Mouse (Mus musculus) embryonic facial prominence, embryonic 14.5 days (tissue): ENCODE results near the gene Zfp119b. TPM values are rescaled to one million over a fixed set of nuclear protein-coding genes. Genes with fewer than 3 reads are reported as not detected.
"Not testable (repeated sequence)": the region's sequence is repeated elsewhere in the genome, so short reads cannot be mapped to it uniquely, and the experiment has no call there.

ENCODE experiments used
- ATAC-seq: fragments of 200-750 bp; cut with Nextera tagmentation; 2 replicates; pipeline ENCODE4 v1.8.0; 2017; ENCODE audit warnings: low read depth, moderate number of reproducible peaks, moderate TSS enrichment
- DNase-seq: peaks from one replicate; pipeline ENCODE4 v3.0.0-alpha.2; 2015; ENCODE audit warnings: low spot score
- H3K27ac ChIP-seq: fragments of 300-500 bp; sonication (generic); replicated peaks from 2 replicates; pipeline ENCODE4 v1.5.1; 2014; ENCODE audit warnings: low read depth, mild to moderate bottlenecking, low read length, moderate library complexity
- H3K27me3 ChIP-seq: fragments of 300-500 bp; sonication (generic); replicated peaks from 2 replicates; pipeline ENCODE4 v1.6.1; 2014; ENCODE audit warnings: low read length; ENCODE audit not compliant: control insufficient read depth, insufficient read depth
- H3K36me3 ChIP-seq: fragments of 300-500 bp; sonication (generic); 2 replicates; pipeline ENCODE4 v1.6.1; 2014; ENCODE audit warnings: low read length, mixed read lengths; ENCODE audit not compliant: control insufficient read depth, insufficient read depth
- H3K4me1 ChIP-seq: fragments of 300-500 bp; sonication (generic); 2 replicates; pipeline ENCODE4 v1.6.1; 2014; ENCODE audit warnings: antibody characterized with exemption, low read length; ENCODE audit not compliant: control insufficient read depth, insufficient read depth
- H3K4me2 ChIP-seq: fragments of 300-500 bp; sonication (generic); 2 replicates; pipeline ENCODE4 v1.6.1; 2014; ENCODE audit warnings: low read depth, mild to moderate bottlenecking, low read length, moderate library complexity, mixed read lengths
- H3K4me3 ChIP-seq: fragments of 300-500 bp; sonication (generic); 2 replicates; pipeline ENCODE4 v1.5.1; 2014; ENCODE audit warnings: low read depth, mild to moderate bottlenecking, low read length
- H3K9ac ChIP-seq: fragments of 300-500 bp; sonication (generic); 2 replicates; pipeline ENCODE4 v1.6.1; 2014; ENCODE audit warnings: low read depth, mild to moderate bottlenecking, low read length, moderate library complexity, mixed read lengths
- H3K9me3 ChIP-seq: fragments of 300-500 bp; sonication (generic); 2 replicates; pipeline ENCODE4 v1.6.1; 2016; ENCODE audit warnings: low read length; ENCODE audit not compliant: control insufficient read depth
- WGBS: fragments of 180-500 bp; shearing (Covaris S2); extraction: QIAGEN DNeasy Blood & Tissue Kit; methylation state at CpG from one replicate; pipeline ENCODE4 v1.1.7; 2014; 5-methylcytosine and 5-hydroxymethylcytosine counted together
- polyA plus RNA-seq: library from polyadenylated mRNA; unstranded; fragments of >200 nt; fragmentation: Nextera tagmentation; extraction: Ambion mirVana; gene quantifications from 2 replicates; pipeline ENCODE4 v1.2.1, GENCODE M21; 2014

Zfp119b gene
- polyA plus RNA-seq, 1 experiment from 2014 or later: 6.0 TPM

DNA sequence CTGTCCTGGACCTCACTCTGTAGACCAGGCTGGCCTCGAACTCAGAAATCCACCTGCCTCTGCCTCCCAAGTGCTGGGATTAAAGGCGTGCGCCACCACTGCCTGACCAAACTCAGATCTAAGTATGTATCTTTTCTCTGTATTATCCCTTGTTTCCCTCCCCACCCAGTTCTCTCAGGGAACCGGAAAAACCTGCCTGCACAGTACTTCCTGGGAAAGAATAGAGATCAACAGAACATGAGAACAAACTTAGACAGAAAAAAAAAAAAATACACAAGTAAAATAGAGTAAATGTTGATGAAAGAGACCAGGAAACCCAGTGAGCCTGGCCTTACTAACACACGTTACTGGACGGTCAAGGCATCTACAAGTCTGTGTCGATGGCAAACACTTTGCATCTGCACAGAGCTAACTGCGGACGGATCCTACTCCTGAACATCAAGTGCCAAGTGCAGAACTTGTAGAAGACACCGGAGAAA, 4.9 kb downstream of the Zfp119b start:
- peaks cover 16% of the 10 kb centered on the region; the same call in 1 of the 2 replicates for H3K36me3 ChIP-seq
- H3K4me3 ChIP-seq: peak overlapping the region; percentile 48
- not testable (repeated sequence) for H3K27me3 ChIP-seq, H3K9me3 ChIP-seq, H3K4me1 ChIP-seq
- DNase-seq (peak; percentile 66), ATAC-seq (peak; percentile 3; the same call in 1 of the 2 replicates)
- WGBS: 29% methylated on average over 10 of the region's 10 CpGs
- peak overlapping the region; percentile 70 for H3K9ac ChIP-seq
- peak overlapping the region; percentile 85 for H3K27ac ChIP-seq
- peak overlapping the region; percentile 78 for H3K4me2 ChIP-seq

DNA sequence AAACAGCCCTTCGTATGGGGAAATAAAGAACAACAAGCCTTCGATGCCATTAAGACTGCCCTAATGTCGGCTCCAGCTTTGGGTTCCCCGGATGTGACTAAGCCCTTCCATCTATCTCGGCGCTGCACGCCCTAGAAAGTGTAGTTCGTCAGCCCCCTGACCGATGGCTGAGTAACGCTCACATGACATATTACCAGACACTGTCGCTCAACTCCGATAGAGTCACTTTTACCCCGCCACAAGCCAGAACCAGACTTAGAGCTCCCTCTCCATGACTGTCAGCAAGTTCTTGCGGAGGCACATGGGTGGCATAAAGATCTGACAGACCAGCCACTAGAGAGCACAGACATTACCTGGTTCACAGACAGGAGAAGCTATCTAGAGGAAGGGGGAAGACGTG, 16.1 kb downstream of the Zfp119b start:
- Histone ChIP-seq H3K27me3 (no peaks in the 10 kb centered on the region), H3K4me2 (peak overlapping the region; percentile 77; the same call in 1 of the 2 replicates)
- no peak for ATAC-seq

DNA sequence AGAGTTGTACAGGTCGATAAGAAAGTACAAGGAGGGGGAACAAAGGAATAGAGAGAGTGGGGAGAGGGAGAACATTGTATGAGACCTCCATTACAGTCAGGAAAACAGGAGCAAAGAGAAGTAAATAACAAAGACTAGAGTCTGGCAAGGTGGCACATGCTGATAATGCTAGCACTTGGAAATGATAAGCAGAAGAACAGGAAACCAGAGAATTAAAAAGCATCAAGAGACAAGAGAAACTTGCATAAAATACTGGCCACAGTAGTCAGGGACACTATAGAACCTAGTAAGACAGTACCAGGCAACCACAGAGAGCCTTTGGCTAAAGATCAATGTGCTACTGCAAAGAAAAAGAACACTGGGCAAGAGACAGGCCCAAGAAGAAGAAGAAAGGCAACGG, 16.7 kb downstream of the Zfp119b start:
- no peaks in the 10 kb centered on the region for H3K4me1 ChIP-seq
- H3K4me3 ChIP-seq: peak overlapping the region; percentile 62
- peaks cover 10% of the 10 kb centered on the region for H3K9me3 ChIP-seq
- H3K27me3 ChIP-seq: no peaks in the 10 kb centered on the region
- H3K27ac ChIP-seq: no peak overlapping the region
- ATAC-seq (no peak), DNase-seq (no peak)
- no peaks in the 10 kb centered on the region for H3K36me3 ChIP-seq
- peak overlapping the region; percentile 77 for H3K4me2 ChIP-seq
- 79% methylated on average over 2 of the region's 2 CpGs for WGBS
- peak overlapping the region; percentile 65; the same call in 1 of the 2 replicates for H3K9ac ChIP-seq

More for the DNA sequence above, 16.1 kb downstream of the Zfp119b start:
- no peak overlapping the region for H3K27ac ChIP-seq
- H3K36me3 ChIP-seq: peaks cover 4% of the 10 kb centered on the region; the same call in 1 of the 2 replicates
- H3K4me3 ChIP-seq: no peak overlapping the region
- peaks cover 14% of the 10 kb centered on the region for H3K9me3 ChIP-seq
- 96% methylated on average over 15 of the region's 15 CpGs for WGBS
- DNase-seq: no peak
- no peaks in the 10 kb centered on the region for H3K4me1 ChIP-seq
- no peak overlapping the region for H3K9ac ChIP-seq

DNA sequence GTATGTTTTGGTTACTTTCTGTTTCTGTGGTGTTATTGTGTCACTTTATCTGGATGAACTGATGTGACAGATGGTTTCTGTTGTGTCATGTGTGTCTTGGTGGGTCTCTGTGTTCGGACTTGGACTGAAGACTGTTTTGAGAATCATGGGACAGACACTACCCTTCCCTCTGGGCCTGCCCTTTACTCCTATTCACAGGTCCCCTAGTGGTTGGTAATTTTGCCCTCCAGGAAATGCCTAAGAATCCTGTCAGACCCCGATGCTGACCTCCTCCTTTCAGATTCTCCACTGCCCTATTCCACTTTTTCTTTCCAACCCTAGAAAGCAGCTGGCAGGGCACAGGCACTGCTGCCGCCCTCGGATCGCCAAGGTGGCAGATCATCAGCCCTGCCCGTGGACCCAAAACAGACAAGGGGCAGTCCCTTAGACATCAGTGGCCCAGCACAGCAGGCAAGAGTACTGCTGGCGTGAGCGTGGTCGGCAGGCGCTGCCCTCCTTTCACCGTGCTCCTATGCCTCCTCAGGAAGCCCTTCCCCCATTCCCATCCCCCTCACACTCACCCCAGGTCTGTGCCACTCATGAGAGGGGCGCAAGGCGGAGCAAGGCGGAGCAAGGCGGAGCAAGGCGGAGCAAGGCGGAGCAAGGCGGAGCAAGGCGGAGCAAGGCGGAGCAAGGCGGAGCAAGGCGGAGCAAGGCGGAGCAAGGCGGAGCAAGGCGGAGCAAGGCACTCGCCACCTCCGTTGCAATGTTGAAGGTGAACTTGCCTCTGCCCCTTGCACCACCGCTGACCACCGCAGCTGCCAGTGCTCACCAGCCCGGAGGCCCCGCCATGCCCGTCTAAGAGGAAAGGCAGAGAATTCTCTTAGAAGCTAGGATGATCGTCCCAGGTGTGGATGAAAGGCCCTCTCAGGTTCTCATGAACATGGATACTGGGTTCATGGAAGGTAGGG, 17.5 kb downstream of the Zfp119b start:
- 0 out of 2 replicates have a peak, but pooled peaks cover 3% of the 10 kb centered on the region for H3K9me3 ChIP-seq
- WGBS: 1% methylated on average over 24 of the region's 33 CpGs
- peak overlapping the region; percentile 80 for H3K27ac ChIP-seq
- DNase-seq (peak; percentile 85), ATAC-seq (peak; percentile 96)
- peak overlapping the region; percentile 77 for H3K4me2 ChIP-seq
- no peaks in the 10 kb centered on the region for H3K27me3 ChIP-seq
- H3K4me3 ChIP-seq: peak overlapping the region; percentile 62
- H3K4me1 ChIP-seq: no peaks in the 10 kb centered on the region
- H3K36me3 ChIP-seq: no peaks in the 10 kb centered on the region
- H3K9ac ChIP-seq: peak overlapping the region; percentile 76

DNA sequence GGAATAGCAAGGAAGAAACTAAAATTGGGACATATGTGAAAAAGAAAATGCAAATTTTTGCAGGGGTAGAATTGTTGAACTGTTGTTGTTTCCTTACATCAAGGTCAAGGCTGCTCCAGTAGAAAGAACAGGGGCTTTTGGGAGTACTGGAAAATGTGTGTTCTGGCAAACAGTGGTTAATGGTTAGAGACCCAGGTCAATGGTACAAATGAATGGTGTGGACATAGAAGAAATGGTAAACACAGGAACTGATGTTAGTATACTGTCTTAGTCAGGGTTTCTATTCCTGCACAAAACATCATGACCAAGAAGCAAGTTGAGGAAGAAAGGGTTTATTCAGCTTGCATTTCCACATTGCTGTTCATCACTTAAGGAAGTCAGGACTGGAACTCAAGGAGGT, 42.6 kb downstream of the Zfp119b start:
- Histone ChIP-seq H3K27ac (no peak overlapping the region), H3K4me2 (no peak overlapping the region), H3K9ac (no peak overlapping the region), H3K4me1 (no peaks in the 10 kb centered on the region), H3K27me3 (no peaks in the 10 kb centered on the region), H3K36me3 (no peaks in the 10 kb centered on the region), H3K9me3 (no peaks in the 10 kb centered on the region), H3K4me3 (no peak overlapping the region)
- no peak for ATAC-seq
- no peak for DNase-seq

DNA sequence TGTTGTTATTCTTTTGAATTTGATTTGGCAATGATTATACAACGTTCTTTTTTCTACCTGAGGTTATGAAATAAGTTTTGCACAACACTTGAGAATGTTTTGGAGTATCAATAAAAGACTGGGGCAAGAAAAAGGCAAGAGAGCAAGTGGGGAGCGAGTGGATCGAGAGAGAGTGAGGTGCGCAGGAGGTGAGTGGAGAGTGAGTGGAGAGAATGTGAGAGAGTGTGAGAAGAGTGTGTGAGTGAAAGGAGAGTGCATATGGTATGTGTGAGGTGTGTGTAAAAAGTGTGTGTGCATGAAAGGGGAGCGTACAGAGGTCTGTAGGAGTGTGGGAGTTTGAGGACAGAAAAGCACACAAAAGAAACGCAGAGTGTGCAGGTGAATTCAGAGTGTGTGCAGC, 45.2 kb downstream of the Zfp119b start:
- H3K4me1 ChIP-seq: no peaks in the 10 kb centered on the region
- H3K9ac ChIP-seq: no peak overlapping the region
- no peak for ATAC-seq
- 76% methylated on average over 6 of the region's 6 CpGs for WGBS
- no peak overlapping the region for H3K4me3 ChIP-seq
- H3K4me2 ChIP-seq: no peak overlapping the region
- no peak for DNase-seq
- no peak overlapping the region for H3K27ac ChIP-seq
- H3K9me3 ChIP-seq: peaks cover 8% of the 10 kb centered on the region; the same call in 1 of the 2 replicates
- H3K36me3 ChIP-seq: no peaks in the 10 kb centered on the region
- no peaks in the 10 kb centered on the region for H3K27me3 ChIP-seq

DNA sequence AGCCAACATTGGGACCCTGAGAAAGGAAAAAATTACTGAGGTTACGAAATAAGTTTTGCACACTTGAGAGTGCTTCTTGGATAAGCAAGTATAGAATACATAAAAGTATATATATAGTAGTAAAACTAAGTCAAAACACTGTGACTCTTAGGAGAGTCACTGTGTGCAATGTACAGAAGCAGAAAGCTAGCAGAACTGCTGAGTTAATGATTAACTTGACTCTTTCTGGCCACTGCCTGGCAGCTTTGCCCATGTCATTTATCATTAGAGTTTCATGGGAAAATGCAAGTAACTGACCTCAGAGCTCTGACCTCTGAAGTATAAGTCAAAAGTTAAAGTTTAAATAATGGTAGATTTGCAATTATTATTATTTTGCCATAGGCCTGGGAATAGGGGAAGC, 45.6 kb downstream of the Zfp119b start:
- no peaks in the 10 kb centered on the region for H3K27me3 ChIP-seq
- no peak overlapping the region for H3K4me2 ChIP-seq
- DNase-seq: no peak
- no peaks in the 10 kb centered on the region for H3K4me1 ChIP-seq
- H3K4me3 ChIP-seq: no peak overlapping the region
- no peak overlapping the region for H3K27ac ChIP-seq
- WGBS: 79% methylated on average over 1 of the region's 1 CpGs
- H3K9ac ChIP-seq: no peak overlapping the region
- no peaks in the 10 kb centered on the region for H3K36me3 ChIP-seq
- no peak for ATAC-seq
- H3K9me3 ChIP-seq: peaks cover 11% of the 10 kb centered on the region; the same call in 1 of the 2 replicates

DNA sequence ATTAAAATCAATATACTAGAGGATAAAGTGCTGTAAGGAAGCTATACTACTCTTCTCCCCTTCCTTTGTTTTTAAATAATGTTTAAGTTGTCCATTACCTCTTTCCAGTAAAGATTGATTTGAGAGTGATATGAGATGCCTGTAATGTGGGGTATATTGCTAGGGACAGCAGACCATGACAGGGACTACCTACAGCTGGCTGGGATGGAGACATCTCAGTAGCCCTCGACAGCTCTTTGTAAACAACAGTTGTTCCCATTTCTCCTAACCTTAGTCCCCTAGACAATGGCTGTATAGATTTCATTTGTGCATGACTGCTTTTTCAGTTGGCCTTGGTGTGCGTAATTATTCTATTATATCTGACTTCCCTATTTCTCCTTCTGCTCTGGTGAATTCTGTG, 46.2 kb downstream of the Zfp119b start:
- H3K4me1 ChIP-seq: no peaks in the 10 kb centered on the region
- no peak overlapping the region for H3K27ac ChIP-seq
- H3K36me3 ChIP-seq: peaks cover 5% of the 10 kb centered on the region
- DNase-seq (no peak), ATAC-seq (no peak)
- WGBS: 78% methylated on average over 2 of the region's 2 CpGs
- no peak overlapping the region for H3K9ac ChIP-seq
- H3K4me3 ChIP-seq: no peak overlapping the region
- no peak overlapping the region for H3K4me2 ChIP-seq
- no peaks in the 10 kb centered on the region for H3K27me3 ChIP-seq
- H3K9me3 ChIP-seq: peaks cover 16% of the 10 kb centered on the region
